Mouse (Mus musculus) retina, adult 2 months (tissue): ENCODE data around the gene Sertad4.

ENCODE experiments used
- DNase-seq: peaks from one replicate; pipeline ENCODE4 v3.0.0-alpha.2; 2012; ENCODE audit warnings: low read depth, low spot score

The Sertad4 gene

DNA sequence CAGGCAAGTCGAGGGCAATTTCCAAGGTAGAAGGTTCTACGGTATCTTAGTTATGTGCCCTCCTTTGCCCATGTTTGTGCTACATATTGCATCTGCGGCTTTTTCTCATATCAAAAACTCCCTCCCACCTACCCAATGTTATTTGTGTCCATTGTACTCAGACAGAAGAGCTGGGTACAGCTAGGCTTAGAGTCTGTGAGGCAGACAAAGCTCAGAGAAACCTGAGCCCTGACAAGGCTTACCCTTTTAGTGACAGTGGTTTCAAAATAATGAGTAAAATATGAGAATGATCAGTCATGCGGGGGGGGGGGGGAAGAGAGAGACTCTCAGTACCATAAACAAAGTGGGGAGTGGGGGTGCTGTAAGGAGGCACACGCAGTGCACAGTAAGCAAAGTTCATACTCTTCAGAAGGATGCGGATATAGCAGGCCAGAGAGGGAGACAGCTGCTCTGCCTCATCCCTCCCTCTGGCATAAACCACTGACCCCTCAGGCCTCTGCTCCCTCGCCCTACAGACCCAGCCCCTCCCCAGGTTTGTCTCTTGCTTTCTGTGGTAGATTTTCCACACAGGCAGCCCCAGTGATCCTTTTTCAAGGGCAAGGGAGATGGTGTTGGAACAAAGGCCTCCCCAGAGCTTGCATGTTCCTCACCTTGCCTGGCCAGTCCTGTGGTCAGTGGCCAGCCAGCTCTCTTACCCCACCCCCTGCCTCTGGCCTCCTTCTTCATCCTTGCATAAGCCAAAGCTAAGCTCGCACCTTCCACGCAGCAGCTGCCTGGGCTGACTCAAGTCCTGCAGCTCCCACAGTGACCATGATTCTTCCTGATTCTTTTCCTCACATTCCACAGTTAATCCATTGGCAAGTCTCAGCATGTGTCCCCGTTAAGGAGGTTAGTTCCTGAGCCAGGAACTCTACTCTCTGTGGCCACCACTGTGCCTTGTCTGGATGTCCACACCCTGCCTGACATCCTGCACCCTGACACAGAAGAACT lies 49.1 kb downstream of the Sertad4 start:
- no peak for DNase-seq

DNA sequence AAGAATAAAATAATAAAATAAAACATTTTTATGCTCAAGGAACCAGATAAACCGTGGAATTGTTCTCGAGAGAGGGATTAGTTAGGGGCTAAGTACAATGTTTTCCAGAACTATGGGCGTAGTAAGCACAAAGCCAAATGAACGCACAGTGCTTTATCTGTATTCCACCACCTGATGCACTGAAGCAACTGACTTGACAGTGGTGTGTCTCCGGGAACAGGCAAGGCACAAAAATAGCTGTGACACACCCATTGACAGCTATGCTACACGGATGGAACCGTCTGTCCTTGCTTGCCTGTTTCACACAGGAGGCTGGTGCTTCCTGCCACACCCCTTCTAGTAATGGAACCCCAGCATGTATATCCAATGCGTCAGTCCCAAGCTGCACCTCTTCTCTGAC lies 55.2 kb downstream of the Sertad4 start:
- no peak for DNase-seq

DNA sequence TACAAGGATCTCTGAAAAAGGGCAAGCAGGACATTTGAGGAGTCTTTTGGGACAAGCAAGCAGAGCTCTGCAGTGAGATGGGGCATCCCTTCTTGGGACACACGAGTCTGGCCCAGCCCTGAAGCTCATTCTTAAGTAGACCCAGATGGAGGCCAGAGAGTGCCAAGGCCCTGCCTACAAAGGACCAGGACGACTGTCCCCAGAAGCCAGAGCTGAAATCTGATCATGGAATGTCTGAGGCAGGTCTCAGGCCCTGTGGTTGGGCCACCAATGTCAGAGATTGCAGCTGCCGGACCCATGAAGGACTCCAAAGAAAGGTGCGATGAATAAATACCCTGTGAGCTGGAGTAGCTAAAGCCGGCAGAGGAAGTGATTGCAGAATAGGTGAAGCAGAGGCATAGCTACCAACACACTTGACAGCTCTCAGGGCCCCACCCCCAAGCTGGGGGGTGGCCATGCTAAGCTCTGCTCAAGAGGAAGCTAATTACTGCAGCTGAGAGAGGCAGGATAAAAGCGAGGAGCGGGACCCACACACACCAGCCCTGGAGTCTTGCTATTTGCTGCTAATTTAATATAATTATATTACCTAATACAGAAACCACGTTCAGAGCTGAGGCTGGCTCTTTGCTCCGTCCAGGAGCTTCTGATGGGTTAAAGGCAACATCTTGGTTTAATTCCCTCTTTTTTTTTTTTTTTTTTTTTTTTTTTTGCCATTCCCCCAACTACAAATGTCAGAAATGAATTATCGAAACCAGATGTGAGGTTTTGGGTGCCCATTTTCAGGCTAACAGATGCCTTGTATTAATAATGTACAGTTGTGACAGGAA lies 56.2 kb downstream of the Sertad4 start:
- no peak for DNase-seq

DNA sequence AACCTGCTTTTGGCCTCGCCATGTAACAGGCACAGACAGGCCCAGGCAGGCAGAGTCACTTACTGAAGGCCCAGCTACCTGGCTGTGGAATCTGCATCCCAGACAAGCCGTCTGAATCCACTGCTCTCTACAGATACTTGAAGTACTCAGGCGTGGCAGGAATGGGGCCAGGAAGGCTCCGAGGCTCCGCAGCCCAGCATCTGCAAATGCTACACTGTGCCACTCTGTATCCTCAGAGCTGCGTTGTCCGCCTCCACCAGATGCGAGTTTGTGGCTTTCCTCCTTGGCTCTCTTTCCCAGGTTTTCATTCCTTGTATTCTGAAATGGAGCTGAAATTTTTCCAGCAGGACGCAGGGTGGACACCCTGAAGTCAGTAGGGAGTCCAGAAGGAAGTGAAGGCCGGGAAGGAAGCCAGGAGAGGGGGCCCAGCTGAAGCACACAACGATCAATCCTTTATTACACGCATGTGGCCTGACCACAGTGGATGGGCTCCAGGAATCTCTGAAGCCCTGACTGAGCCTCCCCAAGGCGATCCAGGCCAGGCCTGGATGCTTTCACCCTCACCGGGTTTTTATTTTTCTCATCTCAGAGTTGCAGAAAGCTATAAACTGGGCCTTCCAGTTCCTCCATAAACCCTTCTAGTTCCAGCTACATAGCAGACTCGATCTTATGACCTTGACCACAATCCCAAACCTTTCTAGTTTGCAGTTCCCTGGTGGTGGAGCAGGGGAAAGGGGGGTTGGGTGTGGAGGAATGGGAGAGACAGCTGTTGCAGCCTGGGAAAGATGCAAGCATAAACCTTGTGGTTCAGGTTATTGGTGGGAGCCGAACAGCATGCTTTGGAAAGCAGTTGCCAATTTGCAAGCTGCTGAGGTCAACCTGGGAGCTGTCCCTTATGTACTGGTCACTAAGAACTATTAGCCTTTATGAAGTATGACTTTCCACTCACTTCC lies 57.1 kb downstream of the Sertad4 start:
- DNase-seq: no peak

DNA sequence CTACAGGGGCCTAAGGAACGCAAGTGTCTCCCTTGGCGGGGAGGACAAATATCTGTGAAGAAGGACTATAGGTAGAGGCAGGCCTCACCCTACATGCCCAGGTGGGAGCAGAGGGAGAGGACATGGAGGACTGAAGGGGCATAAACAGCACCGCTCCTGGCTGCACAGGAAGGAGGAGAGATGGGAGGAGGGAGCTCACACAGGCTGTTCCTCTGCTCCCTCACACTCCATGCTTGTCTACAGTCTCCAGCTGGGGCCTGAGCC lies 58.6 kb downstream of the Sertad4 start:
- no peak for DNase-seq

DNA sequence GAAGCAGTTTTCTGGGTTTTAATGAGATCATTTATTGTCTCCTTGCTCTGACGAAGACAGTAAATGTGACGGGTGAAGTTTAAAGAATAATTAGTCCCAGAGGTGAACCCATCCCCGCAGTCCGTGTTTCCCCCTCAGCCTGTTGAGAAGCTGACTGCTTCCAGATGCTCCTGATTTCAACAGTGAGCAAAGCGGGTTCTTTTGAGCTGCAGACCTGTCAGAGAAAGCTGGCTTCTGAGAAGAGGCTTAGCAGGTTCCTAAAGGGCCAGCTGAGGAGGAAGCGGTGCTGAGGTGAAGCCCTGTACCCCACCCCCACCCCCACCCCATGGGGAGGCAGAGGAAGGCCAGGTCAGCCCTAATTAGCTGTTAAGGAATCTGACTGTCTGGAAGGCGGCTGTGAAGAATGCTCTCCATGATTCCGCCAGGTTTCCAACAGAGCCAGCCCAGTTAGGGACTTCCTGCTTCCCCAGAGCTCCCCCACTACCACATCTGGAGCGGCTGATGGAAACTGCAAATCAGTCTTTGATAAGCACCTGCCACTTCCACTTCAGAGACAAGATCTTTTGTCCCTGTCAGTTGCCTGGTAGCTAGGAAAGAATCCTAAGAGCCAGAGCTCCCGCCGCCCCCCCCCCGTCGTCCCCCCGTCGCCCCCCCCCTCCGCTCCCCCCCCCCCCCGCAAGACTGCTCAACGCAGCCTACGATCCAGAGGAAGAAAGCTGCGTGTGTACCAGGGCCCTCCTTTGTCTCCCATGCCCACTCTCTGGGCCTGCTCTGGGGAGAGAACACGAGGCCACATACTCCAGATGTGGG lies 59.1 kb downstream of the Sertad4 start:
- DNase-seq: no peak

DNA sequence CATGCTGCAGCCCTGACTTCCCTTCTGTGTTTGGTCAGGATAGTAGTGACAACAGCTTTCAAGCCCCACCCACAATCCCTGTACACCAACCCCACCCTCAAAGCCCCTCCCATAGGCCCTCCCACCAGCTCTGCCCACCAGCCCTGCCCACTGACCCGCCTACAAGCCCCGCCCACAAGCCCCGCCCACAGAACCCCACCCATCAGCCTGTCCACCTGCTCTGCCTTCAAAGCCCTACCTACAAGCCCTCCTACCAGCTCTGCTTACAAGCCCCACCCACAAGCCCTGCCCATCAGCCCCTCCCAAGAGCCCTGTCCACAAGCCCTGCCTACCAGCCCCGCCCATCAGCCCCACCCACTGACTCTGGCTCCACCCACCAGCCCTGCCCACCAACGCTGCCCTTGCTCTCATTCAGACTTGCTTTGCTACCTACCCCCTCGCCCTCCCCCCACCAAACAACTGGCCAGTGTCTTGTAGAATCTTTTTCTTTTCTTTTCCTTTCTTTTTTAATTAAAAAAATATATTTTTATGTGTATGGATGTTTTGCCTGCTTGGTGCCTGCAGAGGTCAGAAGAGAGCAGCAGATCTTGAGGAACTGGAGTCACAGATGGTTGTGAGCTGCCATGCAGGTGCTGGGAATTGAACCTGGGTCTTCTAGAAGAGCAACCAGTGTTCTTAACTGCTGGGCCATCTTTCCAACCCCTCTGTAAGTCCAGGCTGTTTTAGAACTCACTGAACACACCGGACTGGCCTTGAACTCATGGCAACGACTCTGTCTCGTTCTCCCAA lies 60.4 kb downstream of the Sertad4 start:
- no peak for DNase-seq
